Mouse (Mus musculus) liver, embryonic 11.5 days (tissue): ENCODE measurements around the gene Tmem243. TPM values are rescaled to one million over a fixed set of nuclear protein-coding genes. Genes with fewer than 3 reads are reported as not detected.

Experiments
- ATAC-seq: fragments of 200-750 bp; cut with Nextera tagmentation; replicated peaks from 2 replicates; pipeline ENCODE4 v1.8.0; 2017; ENCODE audit warnings: moderate number of reproducible peaks, mild to moderate bottlenecking, moderate TSS enrichment, moderate library complexity; ENCODE audit not compliant: low FRiP score
- DNase-seq: peaks from one replicate; pipeline ENCODE4 v3.0.0-alpha.2; 2017; ENCODE audit warnings: low spot score
- H3K27ac ChIP-seq: fragments of 300-500 bp; sonication (generic); 2 replicates; pipeline ENCODE4 v1.5.1; 2014; ENCODE audit warnings: mild to moderate bottlenecking, low read depth, low read length, control low read depth
- H3K27me3 ChIP-seq: fragments of 300-500 bp; sonication (generic); replicated peaks from 2 replicates; pipeline ENCODE4 v1.6.1; 2014; ENCODE audit warnings: low read length, mixed read lengths; ENCODE audit not compliant: control insufficient read depth, insufficient read depth
- H3K36me3 ChIP-seq: fragments of 300-500 bp; sonication (generic); 2 replicates; pipeline ENCODE4 v1.6.1; 2014; ENCODE audit warnings: mild to moderate bottlenecking, low read length, moderate library complexity, mixed read lengths; ENCODE audit not compliant: control insufficient read depth, insufficient read depth
- H3K4me1 ChIP-seq: fragments of 300-500 bp; sonication (generic); replicated peaks from 2 replicates; pipeline ENCODE4 v1.6.1; 2014; ENCODE audit warnings: low read length, mixed read lengths; ENCODE audit not compliant: control insufficient read depth, insufficient read depth
- H3K4me2 ChIP-seq: fragments of 300-500 bp; sonication (generic); 2 replicates; pipeline ENCODE4 v1.6.1; 2014; ENCODE audit warnings: mild to moderate bottlenecking, control low read depth, moderate library complexity
- H3K4me3 ChIP-seq: fragments of 300-500 bp; sonication (generic); 2 replicates; pipeline ENCODE4 v1.5.1; 2014; ENCODE audit warnings: low read depth, low read length, control low read depth
- H3K9ac ChIP-seq: fragments of 300-500 bp; sonication (generic); 2 replicates; pipeline ENCODE4 v1.6.1; 2014; ENCODE audit warnings: low read depth, low read length, control low read depth
- H3K9me3 ChIP-seq: fragments of 300-500 bp; sonication (generic); 2 replicates; pipeline ENCODE4 v1.6.1; 2016; ENCODE audit warnings: low read length, inconsistent platforms, mixed read lengths; ENCODE audit not compliant: control insufficient read depth
- WGBS: fragments of 180-500 bp; shearing (Covaris S2); extraction: QIAGEN DNeasy Blood & Tissue Kit; methylation state at CpG from one replicate; pipeline ENCODE4 v1.1.7; 2014; 5-methylcytosine and 5-hydroxymethylcytosine counted together
- polyA plus RNA-seq: library from polyadenylated mRNA; unstranded; fragments of >200 nt; fragmentation: Nextera tagmentation; extraction: Ambion mirVana; gene quantifications from 2 replicates; pipeline ENCODE4 v1.2.1, GENCODE M21; 2014

Gene Tmem243
- polyA plus RNA-seq, 1 experiment from 2014 or later: 14.3 TPM

GRCm38 (mm10) chr5:9186467-9186866 lies 86.0 kb downstream of the Tmem243 start:
- Histone ChIP-seq H3K27ac (no peak overlapping the region), H3K4me1 (no peaks in the 10 kb centered on the region), H3K9me3 (no peaks in the 10 kb centered on the region), H3K27me3 (no peaks in the 10 kb centered on the region), H3K36me3 (no peaks in the 10 kb centered on the region), H3K9ac (no peak overlapping the region), H3K4me2 (no peak overlapping the region), H3K4me3 (no peak overlapping the region)
- no peak for DNase-seq
- no peak for ATAC-seq
- 49% methylated on average over 1 of the region's 1 CpGs for WGBS

Other genes with a start within 250 kb of the Tmem243 start
- 32.6 and 35.8 TPM in 2 replicates for gene Abcb4, start 207.0 kb upstream of the Tmem243 start, polyA plus RNA-seq
- gene Crot, start 103.3 kb upstream of the Tmem243 start, polyA plus RNA-seq: 35.6 and 42.6 TPM in 2 replicates
- gene Dmtf1, start 61.1 kb downstream of the Tmem243 start, polyA plus RNA-seq: 32.8 and 34.5 TPM in 2 replicates
- 0.99 and 1.1 TPM in 2 replicates for gene 9330182L06Rik, start 165.4 kb downstream of the Tmem243 start, polyA plus RNA-seq